Mouse (Mus musculus): ENCODE measurements around the gene Ino80d. TPM values are rescaled to one million over a fixed set of nuclear protein-coding genes. Genes with fewer than 3 reads are reported as not detected.

Gene Ino80d
- polyA plus RNA-seq, 1 experiment from 2014 or later = 13.8 TPM

- no peaks in the 10 kb centered on the region for H3K27me3 ChIP-seq (ENCODE audit: control insufficient read depth, insufficient read depth, low read length)
- no peaks in the 10 kb centered on the region for H3K4me1 ChIP-seq (ENCODE audit: control insufficient read depth, insufficient read depth, low read length)
- H3K27ac ChIP-seq (ENCODE audit: low read depth, low read length) = no peak overlapping the region
- WGBS (ENCODE audit: insufficient replicate concordance) = 49% methylated on average over 1 of the region's 1 CpGs
- H3K4me3 ChIP-seq (ENCODE audit: low read depth, low read length) = no peak overlapping the region
- H3K9ac ChIP-seq (ENCODE audit: low read depth, low read length) = no peak overlapping the region
- H3K9me3 ChIP-seq (replicated peaks; ENCODE audit: control insufficient read depth, low read length) = no peaks in the 10 kb centered on the region
- ATAC-seq (replicated peaks; ENCODE audit: insufficient number of reproducible peaks, low FRiP score, low TSS enrichment) = no peak
- H3K4me2 ChIP-seq = no peak overlapping the region
- H3K36me3 ChIP-seq (ENCODE audit: control insufficient read depth, insufficient read depth, low read length) = no peaks in the 10 kb centered on the region
Measured at GRCm38 (mm10) chr1:62956942-62957645, 157.4 kb downstream of the Ino80d start.

GRCm38 (mm10) chr1:62956526-62956925, 157.9 kb downstream of the Ino80d start:
- Histone ChIP-seq H3K27ac (ENCODE audit: low read depth, low read length) (no peak overlapping the region), H3K4me3 (ENCODE audit: low read depth, low read length) (no peak overlapping the region), H3K4me2 (no peak overlapping the region), H3K4me1 (ENCODE audit: control insufficient read depth, insufficient read depth, low read length) (no peaks in the 10 kb centered on the region), H3K9ac (ENCODE audit: low read depth, low read length) (no peak overlapping the region), H3K36me3 (ENCODE audit: control insufficient read depth, insufficient read depth, low read length) (no peaks in the 10 kb centered on the region), H3K9me3 (replicated peaks; ENCODE audit: control insufficient read depth, low read length) (no peaks in the 10 kb centered on the region), H3K27me3 (ENCODE audit: control insufficient read depth, insufficient read depth, low read length) (no peaks in the 10 kb centered on the region)
- WGBS (ENCODE audit: insufficient replicate concordance) = 65% methylated on average over 5 of the region's 5 CpGs
- ATAC-seq (replicated peaks; ENCODE audit: insufficient number of reproducible peaks, low FRiP score, low TSS enrichment) = no peak

DNA sequence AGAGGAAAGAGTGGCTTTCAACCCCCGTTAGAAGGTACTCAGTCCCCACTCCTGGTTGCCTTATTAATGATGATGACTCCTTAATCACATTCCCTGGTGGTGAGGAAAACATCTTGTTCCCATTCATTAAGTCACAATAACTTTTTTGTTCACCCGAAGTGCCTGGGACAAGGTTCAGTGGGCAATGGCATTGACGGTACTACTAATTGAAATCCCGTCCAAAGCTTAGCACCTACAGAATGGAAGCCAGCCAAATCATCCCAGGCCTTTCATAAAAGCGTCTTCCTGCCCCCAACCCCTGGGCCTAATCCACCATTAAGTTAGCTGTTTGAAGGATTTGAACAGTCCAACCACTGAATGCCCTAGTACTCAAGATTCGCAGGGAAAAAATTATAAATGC, 159.1 kb downstream of the Ino80d start:
- 79% methylated on average over 6 of the region's 6 CpGs for WGBS (ENCODE audit: insufficient replicate concordance)

DNA sequence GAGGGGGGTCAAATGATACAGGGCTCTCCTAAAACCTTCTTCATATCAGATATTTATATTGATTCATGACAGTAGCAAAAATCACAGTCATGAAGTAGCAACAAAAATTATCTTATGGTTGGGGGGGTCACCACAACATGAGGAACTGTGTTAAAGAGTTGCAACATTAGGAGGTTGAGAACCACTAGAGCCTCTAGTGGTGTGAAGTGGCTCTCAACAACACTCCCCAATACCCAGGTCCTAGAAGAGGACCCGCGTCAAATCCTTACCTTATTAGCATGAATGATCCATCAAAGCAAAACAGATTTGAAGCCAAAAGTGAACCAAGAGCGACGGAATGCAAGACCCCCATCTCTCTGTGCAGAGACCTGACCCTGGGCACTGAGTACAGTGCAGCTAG, 161.4 kb downstream of the Ino80d start:
- H3K9ac ChIP-seq (ENCODE audit: low read depth, low read length) = no peak overlapping the region
- no peaks in the 10 kb centered on the region for H3K36me3 ChIP-seq (ENCODE audit: control insufficient read depth, insufficient read depth, low read length)
- no peak overlapping the region for H3K4me3 ChIP-seq (ENCODE audit: low read depth, low read length)
- H3K4me1 ChIP-seq (ENCODE audit: control insufficient read depth, insufficient read depth, low read length) = no peaks in the 10 kb centered on the region
- H3K27me3 ChIP-seq (ENCODE audit: control insufficient read depth, insufficient read depth, low read length) = no peaks in the 10 kb centered on the region
- no peak overlapping the region for H3K27ac ChIP-seq (ENCODE audit: low read depth, low read length)
- H3K4me2 ChIP-seq = no peak overlapping the region
- H3K9me3 ChIP-seq (replicated peaks; ENCODE audit: control insufficient read depth, low read length) = no peaks in the 10 kb centered on the region
- ATAC-seq (replicated peaks; ENCODE audit: insufficient number of reproducible peaks, low FRiP score, low TSS enrichment) = no peak
- 78% methylated on average over 4 of the region's 4 CpGs for WGBS (ENCODE audit: insufficient replicate concordance)

More for the DNA sequence above, 159.1 kb downstream of the Ino80d start:
- Histone ChIP-seq H3K4me1 (ENCODE audit: control insufficient read depth, insufficient read depth, low read length) (no peaks in the 10 kb centered on the region), H3K27me3 (ENCODE audit: control insufficient read depth, insufficient read depth, low read length) (no peaks in the 10 kb centered on the region), H3K9me3 (replicated peaks; ENCODE audit: control insufficient read depth, low read length) (no peaks in the 10 kb centered on the region), H3K27ac (ENCODE audit: low read depth, low read length) (no peak overlapping the region), H3K9ac (ENCODE audit: low read depth, low read length) (no peak overlapping the region), H3K36me3 (ENCODE audit: control insufficient read depth, insufficient read depth, low read length) (no peaks in the 10 kb centered on the region), H3K4me3 (ENCODE audit: low read depth, low read length) (no peak overlapping the region), H3K4me2 (no peak overlapping the region)
- ATAC-seq (replicated peaks; ENCODE audit: insufficient number of reproducible peaks, low FRiP score, low TSS enrichment) = no peak

- 88% methylated on average over 3 of the region's 3 CpGs for WGBS (ENCODE audit: insufficient replicate concordance)
- Histone ChIP-seq H3K4me3 (ENCODE audit: low read depth, low read length) (no peak overlapping the region), H3K4me1 (ENCODE audit: control insufficient read depth, insufficient read depth, low read length) (no peaks in the 10 kb centered on the region), H3K36me3 (ENCODE audit: control insufficient read depth, insufficient read depth, low read length) (no peaks in the 10 kb centered on the region), H3K27ac (ENCODE audit: low read depth, low read length) (no peak overlapping the region), H3K9me3 (replicated peaks; ENCODE audit: control insufficient read depth, low read length) (no peaks in the 10 kb centered on the region), H3K4me2 (no peak overlapping the region), H3K27me3 (ENCODE audit: control insufficient read depth, insufficient read depth, low read length) (no peaks in the 10 kb centered on the region), H3K9ac (ENCODE audit: low read depth, low read length) (no peak overlapping the region)
- ATAC-seq (replicated peaks; ENCODE audit: insufficient number of reproducible peaks, low FRiP score, low TSS enrichment) = no peak
Measured at GRCm38 (mm10) chr1:62952319-62952718, 162.1 kb downstream of the Ino80d start.

DNA sequence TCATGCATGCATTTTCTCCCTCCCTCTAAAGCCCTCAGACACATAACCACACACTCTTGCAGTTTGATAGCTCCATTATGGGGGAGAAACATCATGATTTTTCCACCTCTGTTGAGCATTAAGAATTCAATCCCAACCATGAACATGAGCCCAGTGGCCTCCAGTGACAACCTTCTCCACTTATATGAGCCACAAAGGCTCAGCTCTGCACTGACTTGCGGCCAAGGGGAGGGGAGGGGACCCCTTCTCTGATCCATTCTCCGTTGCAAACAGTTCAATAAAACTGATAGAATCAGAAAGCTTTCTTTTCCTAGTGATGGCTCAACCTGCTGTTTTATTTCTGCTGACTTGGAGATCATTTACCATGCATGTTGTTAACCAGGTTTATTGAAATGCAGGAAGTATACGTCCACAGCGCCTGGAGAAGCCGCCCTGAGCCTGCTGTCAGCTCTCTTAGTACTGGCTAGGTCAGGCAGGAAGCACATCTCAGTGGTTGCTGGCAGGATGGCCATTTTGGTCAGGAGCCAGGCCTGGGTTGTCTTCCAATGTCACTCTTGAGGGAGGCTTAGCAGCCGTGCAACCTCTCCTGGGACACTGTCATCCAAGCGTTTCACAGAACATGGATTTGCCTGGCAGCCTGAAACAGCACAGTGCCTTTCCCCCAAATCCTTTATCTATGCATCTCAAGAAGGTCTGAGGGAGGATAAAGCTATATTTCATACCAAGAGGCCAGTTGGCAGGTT, 163.2 kb downstream of the Ino80d start:
- H3K9me3 ChIP-seq (replicated peaks; ENCODE audit: control insufficient read depth, low read length) = no peaks in the 10 kb centered on the region
- no peaks in the 10 kb centered on the region for H3K4me1 ChIP-seq (ENCODE audit: control insufficient read depth, insufficient read depth, low read length)
- H3K4me3 ChIP-seq (ENCODE audit: low read depth, low read length) = no peak overlapping the region
- H3K27ac ChIP-seq (ENCODE audit: low read depth, low read length) = no peak overlapping the region
- no peaks in the 10 kb centered on the region for H3K27me3 ChIP-seq (ENCODE audit: control insufficient read depth, insufficient read depth, low read length)
- 68% methylated on average over 7 of the region's 7 CpGs for WGBS (ENCODE audit: insufficient replicate concordance)
- no peak for ATAC-seq (replicated peaks; ENCODE audit: insufficient number of reproducible peaks, low FRiP score, low TSS enrichment)
- H3K36me3 ChIP-seq (ENCODE audit: control insufficient read depth, insufficient read depth, low read length) = no peaks in the 10 kb centered on the region
- no peak overlapping the region for H3K9ac ChIP-seq (ENCODE audit: low read depth, low read length)
- no peak overlapping the region for H3K4me2 ChIP-seq

DNA sequence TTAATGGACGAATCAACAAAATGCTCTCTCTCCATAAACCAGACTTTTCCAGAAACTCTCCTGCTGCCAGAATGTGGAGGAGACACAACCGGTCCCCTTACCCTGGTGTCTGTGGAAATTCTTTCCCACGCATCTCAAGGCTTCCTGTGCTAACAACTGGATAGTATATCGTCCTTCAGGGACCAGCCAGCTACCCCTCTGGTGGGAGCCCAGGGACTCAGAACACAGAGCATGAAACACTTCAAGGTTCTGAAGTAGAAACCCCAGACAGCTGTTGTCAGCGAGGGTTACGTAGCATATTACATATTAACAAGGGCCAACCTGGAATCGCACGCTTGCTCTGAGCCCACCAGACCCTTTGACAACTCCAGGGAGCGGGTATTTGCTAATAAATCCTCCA, 163.9 kb downstream of the Ino80d start:
- 75% methylated on average over 9 of the region's 9 CpGs for WGBS (ENCODE audit: insufficient replicate concordance)
- Histone ChIP-seq H3K4me2 (no peak overlapping the region), H3K9me3 (replicated peaks; ENCODE audit: control insufficient read depth, low read length) (no peaks in the 10 kb centered on the region), H3K4me1 (ENCODE audit: control insufficient read depth, insufficient read depth, low read length) (no peaks in the 10 kb centered on the region), H3K4me3 (ENCODE audit: low read depth, low read length) (no peak overlapping the region), H3K27ac (ENCODE audit: low read depth, low read length) (no peak overlapping the region), H3K27me3 (ENCODE audit: control insufficient read depth, insufficient read depth, low read length) (no peaks in the 10 kb centered on the region), H3K36me3 (ENCODE audit: control insufficient read depth, insufficient read depth, low read length) (no peaks in the 10 kb centered on the region), H3K9ac (ENCODE audit: low read depth, low read length) (no peak overlapping the region)
- ATAC-seq (replicated peaks; ENCODE audit: insufficient number of reproducible peaks, low FRiP score, low TSS enrichment) = no peak

DNA sequence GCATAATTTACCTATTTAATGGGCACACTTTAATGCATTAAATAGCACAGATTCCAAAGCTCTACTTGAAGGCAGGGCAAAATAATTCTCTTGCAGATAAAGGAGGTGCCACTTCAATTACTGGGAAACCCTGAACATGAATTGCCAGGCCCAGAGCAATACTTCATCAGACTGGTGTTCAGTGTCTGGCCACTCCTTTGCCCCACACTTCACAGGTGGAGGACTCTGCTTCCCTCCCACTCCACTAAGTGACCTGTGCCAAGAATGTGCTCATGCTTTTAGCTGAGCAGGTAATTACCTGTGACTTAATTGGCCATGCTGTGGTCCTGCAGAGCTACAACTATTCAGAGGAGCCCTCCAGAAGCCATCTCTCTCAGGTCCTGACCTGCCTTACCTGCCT, 166.7 kb downstream of the Ino80d start:
- H3K9me3 ChIP-seq (replicated peaks; ENCODE audit: control insufficient read depth, low read length) = no peaks in the 10 kb centered on the region
- H3K27me3 ChIP-seq (ENCODE audit: control insufficient read depth, insufficient read depth, low read length) = no peaks in the 10 kb centered on the region
- H3K4me2 ChIP-seq = no peak overlapping the region
- no peaks in the 10 kb centered on the region for H3K4me1 ChIP-seq (ENCODE audit: control insufficient read depth, insufficient read depth, low read length)
- no peak overlapping the region for H3K27ac ChIP-seq (ENCODE audit: low read depth, low read length)
- no peak for ATAC-seq (replicated peaks; ENCODE audit: insufficient number of reproducible peaks, low FRiP score, low TSS enrichment)
- H3K36me3 ChIP-seq (ENCODE audit: control insufficient read depth, insufficient read depth, low read length) = no peaks in the 10 kb centered on the region
- H3K9ac ChIP-seq (ENCODE audit: low read depth, low read length) = no peak overlapping the region
- no peak overlapping the region for H3K4me3 ChIP-seq (ENCODE audit: low read depth, low read length)

DNA sequence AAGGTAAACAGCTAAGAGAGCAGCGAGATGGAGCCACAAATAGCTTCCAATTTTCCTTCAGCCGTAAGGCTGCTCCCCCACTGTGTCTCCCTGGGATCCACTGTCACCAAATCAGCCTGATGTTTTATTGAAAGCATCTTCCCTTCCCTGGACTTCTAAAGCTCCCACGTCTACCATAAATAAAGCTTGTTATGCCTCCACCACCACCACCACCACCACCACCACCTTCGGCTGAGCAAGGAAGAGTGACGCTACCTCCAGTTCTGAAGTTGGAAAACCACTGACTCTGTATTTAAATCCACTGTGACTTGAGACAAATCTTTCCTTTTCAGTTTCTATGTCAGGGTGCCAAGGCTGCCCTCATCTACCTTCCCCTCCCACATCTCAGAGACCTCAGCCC, 167.5 kb downstream of the Ino80d start:
- WGBS (ENCODE audit: insufficient replicate concordance) = 62% methylated on average over 5 of the region's 5 CpGs
- Histone ChIP-seq H3K36me3 (ENCODE audit: control insufficient read depth, insufficient read depth, low read length) (no peaks in the 10 kb centered on the region), H3K4me3 (ENCODE audit: low read depth, low read length) (no peak overlapping the region), H3K4me1 (ENCODE audit: control insufficient read depth, insufficient read depth, low read length) (no peaks in the 10 kb centered on the region), H3K27me3 (ENCODE audit: control insufficient read depth, insufficient read depth, low read length) (no peaks in the 10 kb centered on the region), H3K9me3 (replicated peaks; ENCODE audit: control insufficient read depth, low read length) (no peaks in the 10 kb centered on the region), H3K27ac (ENCODE audit: low read depth, low read length) (no peak overlapping the region), H3K4me2 (no peak overlapping the region), H3K9ac (ENCODE audit: low read depth, low read length) (no peak overlapping the region)
- no peak for ATAC-seq (replicated peaks; ENCODE audit: insufficient number of reproducible peaks, low FRiP score, low TSS enrichment)
